Mouse (Mus musculus): ENCODE results near the gene Pttg1ip.

Pttg1ip gene

DNA sequence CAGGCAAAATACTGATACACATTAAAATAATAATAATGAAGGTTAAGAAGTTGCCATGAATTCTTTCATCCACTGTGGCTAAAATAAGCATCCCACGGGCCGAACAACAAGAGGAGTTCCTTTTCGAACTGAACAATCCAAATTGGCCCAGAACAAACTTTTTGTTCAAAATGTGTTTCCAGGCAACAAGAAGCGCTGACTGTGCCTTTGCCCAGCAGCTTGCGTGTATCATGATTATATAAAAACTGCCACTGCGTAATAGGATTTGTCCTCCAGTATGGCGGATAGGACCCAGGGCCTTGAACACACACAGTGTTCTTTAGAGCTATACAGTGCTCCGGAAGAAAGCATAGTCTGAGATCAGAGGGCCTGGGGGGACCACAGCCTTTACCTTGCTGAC, 27.1 kb downstream of the Pttg1ip start:
- no peak for DNase-seq

DNA sequence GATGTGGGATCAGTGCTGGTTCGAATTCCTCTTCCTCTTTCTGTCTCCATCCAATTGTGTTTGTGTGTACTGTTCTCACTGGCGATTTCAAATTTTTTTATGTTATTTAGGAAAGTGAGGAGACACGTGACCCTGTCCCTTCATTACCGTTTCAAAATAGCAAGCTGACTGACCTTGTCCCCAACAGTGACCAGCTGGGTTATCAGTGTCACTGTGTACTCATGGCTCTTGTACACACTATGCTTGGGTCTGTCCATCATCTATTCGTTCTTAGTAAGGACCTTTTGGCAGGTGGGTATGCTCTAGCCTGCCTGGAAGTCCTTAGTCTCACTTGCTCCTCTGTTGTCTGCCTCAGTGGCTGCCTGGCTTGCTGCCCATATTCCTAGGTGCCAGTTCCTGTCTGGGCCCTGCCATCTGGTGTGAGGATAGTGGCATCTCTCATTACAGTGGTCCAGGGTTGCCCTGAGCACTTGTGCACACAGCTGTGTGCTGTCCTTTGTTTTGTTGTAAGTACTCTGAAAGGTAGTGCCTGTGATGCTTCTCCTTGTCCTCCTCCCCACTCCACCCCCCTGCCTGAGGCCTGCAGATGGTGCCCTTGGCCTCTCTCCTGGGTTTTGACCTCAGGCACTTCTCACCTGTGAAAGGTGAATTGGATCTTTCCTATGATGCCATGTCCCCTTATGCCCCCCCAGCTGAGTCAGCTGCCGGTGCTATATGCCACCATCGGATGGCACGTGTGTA, 28.9 kb downstream of the Pttg1ip start:
- DNase-seq, result peak; percentile 85 to 86

DNA sequence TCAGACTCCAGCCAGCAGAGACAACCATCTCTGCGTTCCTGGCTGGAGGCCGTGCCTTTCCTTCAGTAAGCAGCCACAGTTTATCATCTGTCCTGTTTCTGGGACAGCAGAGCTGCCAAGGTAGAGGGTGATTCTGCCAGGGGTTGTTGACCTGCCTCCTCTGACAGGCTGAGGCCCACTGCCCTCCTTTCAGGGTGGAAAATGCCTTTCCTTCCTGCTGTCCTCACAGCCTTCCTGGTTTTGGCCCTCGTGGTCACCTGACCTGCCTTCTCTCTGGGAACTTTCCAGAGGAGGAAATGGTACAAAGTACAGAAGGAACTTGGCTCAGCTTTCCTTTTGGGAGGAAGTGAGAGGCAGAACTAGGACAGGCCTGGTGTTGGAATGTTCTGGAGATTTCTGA, 31.9 kb downstream of the Pttg1ip start:
- DNase-seq, result no peak

DNA sequence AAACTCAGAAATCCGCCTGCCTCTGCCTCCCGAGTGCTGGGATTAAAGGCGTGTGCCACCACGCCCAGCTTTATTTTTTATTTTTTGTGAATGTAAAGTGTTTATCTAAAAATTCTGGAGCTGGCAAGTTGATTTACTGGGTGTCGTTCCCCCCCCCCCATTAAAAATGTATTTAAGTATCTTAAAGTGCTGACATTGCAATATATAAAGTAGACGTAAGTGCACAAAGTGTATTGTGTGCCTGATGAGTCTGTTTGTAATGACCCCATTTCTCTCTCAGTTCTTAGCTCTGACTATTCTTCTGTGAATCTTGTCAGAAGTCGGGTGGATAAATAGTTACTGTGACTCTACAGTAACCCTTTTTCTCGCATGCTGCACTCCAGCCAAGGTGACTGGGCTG, 34.1 kb downstream of the Pttg1ip start:
- no peak for DNase-seq

- DNase-seq, result no peak
Observed at GRCm38 (mm10) chr10:77616166-77616565, 34.6 kb downstream of the Pttg1ip start.

GRCm38 (mm10) chr10:77616926-77617325, 35.4 kb downstream of the Pttg1ip start:
- no peak for DNase-seq

- DNase-seq, result no peak
Observed at GRCm38 (mm10) chr10:77621546-77621945, 40.0 kb downstream of the Pttg1ip start.

DNA sequence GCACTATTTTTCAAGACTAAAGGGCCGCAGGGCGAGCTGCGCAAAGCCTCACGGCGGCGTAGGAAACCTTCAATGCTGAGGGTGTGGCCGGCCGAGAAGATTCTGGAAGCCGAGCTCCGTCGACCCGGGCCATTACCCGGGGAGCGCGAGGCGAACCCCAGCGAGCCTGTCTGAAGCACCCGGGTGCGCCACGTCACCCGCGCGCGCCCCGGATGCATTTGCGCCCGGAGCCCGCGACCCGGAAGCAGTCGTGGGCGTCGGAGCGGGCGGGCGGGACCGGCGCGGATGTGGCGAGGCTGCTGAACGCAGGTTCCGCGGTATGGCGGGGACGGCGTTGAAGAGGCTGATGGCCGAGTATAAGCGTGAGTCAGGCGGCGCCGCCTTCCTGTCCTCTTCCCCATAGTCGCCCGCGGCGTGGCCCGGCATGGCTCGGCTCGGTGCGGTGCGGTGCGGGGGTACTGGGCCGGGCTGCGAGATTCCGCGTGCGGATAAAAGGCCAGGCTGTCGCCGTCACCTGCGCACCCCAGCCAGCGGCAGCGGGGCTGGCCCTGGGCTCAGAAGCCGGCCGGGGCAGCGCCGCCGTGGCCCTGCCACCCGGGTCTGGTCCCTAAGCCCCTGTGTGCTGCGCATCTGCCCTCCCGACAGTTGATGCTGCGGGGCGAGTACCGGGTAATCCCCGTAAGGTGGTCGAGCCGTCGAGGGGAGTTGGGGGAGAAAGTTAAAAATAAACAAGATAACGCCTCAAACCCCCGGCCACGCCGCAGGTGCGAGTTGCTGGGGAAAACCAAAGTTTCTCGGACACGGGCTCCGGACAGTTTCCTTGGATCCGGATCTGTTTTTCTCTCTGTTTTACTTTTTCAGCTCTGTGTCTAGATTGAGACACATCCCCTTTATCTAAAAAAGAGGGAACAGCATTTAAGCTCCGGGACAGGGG, 40.8 kb downstream of the Pttg1ip start, which contains the start of gene Ube2g2:
Gene Ube2g2, plus strand, starts transcription at position 221 of the 934 bp plus-strand sequence.
- peak; percentile 97 for DNase-seq

- DNase-seq, result peak; percentile 86 to 88
Observed at GRCm38 (mm10) chr10:77623069-77623492, 41.6 kb downstream of the Pttg1ip start.

GRCm38 (mm10) chr10:77623639-77624400, 42.3 kb downstream of the Pttg1ip start:
- peak; percentile 47 to 59 for DNase-seq

- no peak for DNase-seq
Observed at GRCm38 (mm10) chr10:77624570-77624995, 43.1 kb downstream of the Pttg1ip start.

- no peak for DNase-seq
Observed at GRCm38 (mm10) chr10:77626036-77626435, 44.5 kb downstream of the Pttg1ip start.

DNA sequence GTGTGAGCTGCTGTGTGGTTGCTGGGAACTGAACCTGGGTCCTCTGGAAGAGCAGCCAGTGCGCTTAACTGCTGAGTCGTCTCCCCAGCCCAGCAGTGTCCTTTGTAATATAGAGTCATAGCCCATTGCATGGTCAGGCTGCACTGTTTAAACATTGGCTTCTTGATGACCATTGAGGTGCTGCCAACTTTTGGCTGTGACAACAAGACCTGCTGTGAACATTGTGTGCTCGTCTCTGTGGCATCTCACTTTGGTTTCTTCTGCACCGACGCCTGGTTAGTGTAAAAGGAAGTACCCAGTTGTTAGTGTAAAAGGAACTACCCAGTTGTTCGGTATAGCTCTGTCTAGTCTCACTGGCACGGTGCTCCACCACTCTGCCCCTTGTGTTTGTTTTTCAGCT, 45.1 kb downstream of the Pttg1ip start:
- peak; percentile 44 to 47 for DNase-seq

GRCm38 (mm10) chr10:77627497-77627896, 46.0 kb downstream of the Pttg1ip start:
- peak; percentile 89 to 91 for DNase-seq

DNA sequence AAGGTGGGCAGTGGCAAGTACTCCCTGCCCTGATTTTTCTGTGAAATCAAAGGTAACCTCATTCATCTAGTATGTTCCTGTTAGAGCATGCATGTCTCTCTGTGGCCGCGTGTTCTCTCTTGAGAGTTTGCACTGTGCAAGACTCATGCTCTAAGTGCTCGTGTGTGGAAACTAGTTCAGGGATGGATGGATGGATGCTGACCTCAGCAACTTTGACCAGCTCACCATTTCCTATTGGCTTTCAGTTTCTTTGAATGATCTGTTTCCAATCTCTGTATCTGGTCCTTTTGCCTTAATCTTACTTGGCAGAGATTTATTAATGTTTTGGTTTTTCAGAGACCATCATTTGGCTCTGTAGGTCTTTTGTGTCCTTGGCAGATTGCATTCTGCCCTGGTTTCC, 47.6 kb downstream of the Pttg1ip start:
- DNase-seq, result no peak

GRCm38 (mm10) chr10:77629970-77630369, 48.5 kb downstream of the Pttg1ip start:
- DNase-seq, result no peak

DNA sequence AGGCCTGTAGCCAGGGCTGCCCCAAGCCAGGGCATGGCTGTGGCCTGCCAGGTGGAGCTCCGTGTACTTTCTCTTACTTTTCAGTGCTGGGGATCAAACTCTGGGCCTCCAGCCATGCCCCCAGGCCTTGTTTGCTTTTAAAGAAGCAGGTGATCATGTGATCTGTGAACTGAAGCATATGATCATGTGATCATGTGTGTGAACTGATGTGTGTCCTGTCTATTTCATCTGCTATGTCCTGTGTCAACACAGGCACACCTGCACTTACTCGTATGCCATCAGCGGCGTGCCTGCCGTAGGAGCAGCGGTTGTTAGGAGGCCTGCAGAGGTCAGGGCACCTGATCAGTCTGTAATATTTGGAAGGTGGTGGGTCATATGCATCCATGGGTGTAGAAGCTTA, 52.5 kb downstream of the Pttg1ip start:
- DNase-seq, result no peak

GRCm38 (mm10) chr10:77634452-77635231, 53.1 kb downstream of the Pttg1ip start:
- no peak for DNase-seq

DNA sequence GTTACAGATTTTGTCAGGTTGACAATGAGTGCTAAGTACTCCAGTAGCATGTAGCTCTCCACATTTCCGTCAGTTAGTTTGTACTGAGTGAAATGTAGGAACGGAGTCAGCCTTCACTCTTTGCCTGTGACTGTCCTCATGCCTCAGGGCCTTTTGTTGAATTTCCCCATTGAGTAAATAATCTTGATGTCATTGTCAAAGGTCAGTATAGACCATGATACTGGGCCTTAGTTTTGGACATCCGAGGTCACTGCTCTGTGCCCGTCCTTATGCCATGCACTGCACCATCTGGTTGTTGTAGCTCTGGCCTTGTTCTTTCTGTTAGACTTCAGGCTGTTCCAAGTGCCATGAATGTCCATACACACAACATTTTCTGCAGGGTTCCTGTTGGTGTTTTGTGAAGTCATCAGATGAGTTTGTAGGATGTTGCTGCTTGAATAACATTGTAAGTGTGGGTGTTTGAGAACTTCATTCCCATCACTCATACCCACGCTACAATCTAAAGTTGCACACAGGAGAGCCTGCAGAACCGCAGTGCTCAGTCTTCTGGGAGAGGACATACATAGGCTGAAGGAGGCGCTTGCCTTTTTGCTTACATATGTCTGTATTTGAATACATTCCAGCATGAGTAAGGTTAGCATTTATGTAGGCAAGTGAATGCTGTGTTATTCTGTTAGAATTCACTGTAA, 54.9 kb downstream of the Pttg1ip start:
- no peak for DNase-seq

- no peak for DNase-seq
Observed at GRCm38 (mm10) chr10:77638956-77639355, 57.4 kb downstream of the Pttg1ip start.

- DNase-seq, result no peak
Observed at GRCm38 (mm10) chr10:77643160-77643559, 61.6 kb downstream of the Pttg1ip start.
